Mouse (Mus musculus) gastrocnemius, postnatal 10 days (tissue): Measurements from ENCODE around the gene Ufc1. TPM values are rescaled to one million over a fixed set of nuclear protein-coding genes. Genes with fewer than 3 reads are reported as not detected.
A peak's percentile ranks its signal among the peaks of the same experiment; 100 is the strongest.
"Not testable (repeated sequence)": the region's sequence is repeated elsewhere in the genome, so short reads cannot be mapped to it uniquely, and the experiment has no call there.

ENCODE experiments used
- DNase-seq: peaks from one replicate; pipeline ENCODE4 v3.0.0; 2021; ENCODE audit warnings: mixed read lengths
- total RNA-seq, 2 experiments: library from RNA; stranded (reverse); gene quantifications; 2 replicates each; pipeline ENCODE4 v1.2.3; 2021

Gene Ufc1
- total RNA-seq, 2 experiments from 2014 or later: 81.8 to 87.9 TPM

GRCm38 (mm10) chr1:171247916-171248315 lies 46.9 kb downstream of the Ufc1 start:
- no peak for DNase-seq

- no peak for DNase-seq
These were observed 47.4 kb downstream of the Ufc1 start for GRCm38 (mm10) chr1:171247453-171247841.

- peak; percentile 98 for DNase-seq
These were observed 47.9 kb downstream of the Ufc1 start for GRCm38 (mm10) chr1:171246709-171247452.

DNA sequence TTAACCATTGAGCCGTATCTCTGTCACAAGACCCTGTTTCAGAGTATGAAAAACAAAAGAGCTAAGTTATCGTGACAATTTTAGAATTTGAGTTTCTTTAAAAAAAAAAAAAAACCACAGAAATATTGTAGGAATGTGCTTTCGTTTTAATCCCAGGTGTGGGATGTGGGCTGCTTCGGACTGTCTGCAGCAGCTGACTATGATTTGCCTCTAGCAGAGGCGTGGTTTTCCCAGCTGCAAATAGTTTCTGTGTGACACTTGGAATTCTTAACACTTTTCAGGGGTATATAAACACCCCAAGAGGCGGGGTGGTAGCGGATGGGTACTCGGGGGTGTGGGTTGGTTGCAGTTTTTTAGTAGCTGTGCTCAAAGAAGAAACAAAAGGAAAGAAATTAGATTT lies 49.5 kb downstream of the Ufc1 start:
- DNase-seq: no peak

GRCm38 (mm10) chr1:171241952-171242351 lies 52.9 kb downstream of the Ufc1 start:
- DNase-seq: not testable (repeated sequence)

DNA sequence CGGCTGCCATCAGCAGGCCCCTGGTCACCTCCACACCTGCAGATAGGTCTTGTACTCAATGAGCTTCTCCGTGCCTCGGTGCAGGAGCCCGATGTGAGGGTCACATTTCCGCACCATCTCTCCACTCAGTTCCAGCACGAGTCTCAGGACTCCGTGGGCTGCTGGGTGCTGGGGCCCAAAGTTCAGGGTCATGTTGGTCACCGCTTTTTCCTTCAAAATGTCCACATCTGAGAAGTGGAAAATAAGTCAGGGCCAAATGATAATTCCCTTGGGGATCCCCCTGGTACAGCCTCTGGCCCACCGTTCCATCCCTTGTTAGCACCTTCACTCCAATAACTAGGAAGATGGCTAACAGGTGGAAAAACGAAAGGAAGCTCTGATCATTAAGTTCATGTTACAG lies 53.9 kb downstream of the Ufc1 start:
- no peak for DNase-seq

DNA sequence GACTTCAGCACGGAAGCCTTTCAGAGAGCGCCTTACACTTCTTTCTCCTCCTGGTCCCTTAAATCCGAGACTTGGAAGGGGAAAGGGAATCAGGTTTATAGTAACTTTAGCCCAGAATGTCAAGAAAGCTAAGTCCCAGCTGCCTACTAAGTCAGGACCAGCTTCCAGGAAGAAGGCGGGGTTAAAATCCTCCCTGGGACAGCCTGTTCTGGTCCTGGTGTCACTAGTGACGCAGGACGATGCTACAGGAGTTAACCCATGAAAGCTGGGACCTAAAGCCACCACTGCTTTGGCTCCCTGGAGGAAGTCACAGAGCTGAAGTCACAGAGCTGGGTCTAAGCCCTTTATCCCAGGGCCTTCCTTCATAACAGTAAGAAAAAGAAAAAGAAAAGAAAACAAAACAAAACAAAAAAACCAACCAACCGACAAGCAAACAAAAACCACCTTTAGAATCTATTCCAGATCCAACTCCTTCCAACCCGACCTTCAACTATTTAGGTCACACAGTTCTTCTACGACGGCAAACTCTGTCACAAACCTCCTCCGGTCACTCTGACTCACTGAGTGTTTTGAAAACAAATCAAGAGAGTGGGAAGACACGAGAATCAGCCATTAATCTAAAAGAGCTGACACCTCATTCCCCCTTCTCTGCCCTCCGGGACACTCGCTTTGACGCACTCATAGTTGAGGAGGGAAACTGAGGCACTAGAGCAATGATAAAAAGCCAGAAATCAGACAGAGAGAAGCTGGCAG lies 54.7 kb downstream of the Ufc1 start:
- no peak for DNase-seq

Other genes with a start within 250 kb of the Ufc1 start
- gene Fcgr3, start 230.1 kb downstream of the Ufc1 start, total RNA-seq: 1 to 10 TPM; 9.3 to 9.4 TPM
- gene Cfap126, start 181.1 kb downstream of the Ufc1 start, total RNA-seq: 1 to 10 TPM; 1.2 to 1.8 TPM
- gene Sdhc, start 144.4 kb downstream of the Ufc1 start, total RNA-seq: 100 to 1,000 TPM; 568 to 707 TPM
- gene Mpz, start 144.3 kb downstream of the Ufc1 start, total RNA-seq: 100 to 1,000 TPM; 478 to 752 TPM
- 10 to 100 TPM; 11.6 to 11.8 TPM for gene Pcp4l1, start 98.8 kb downstream of the Ufc1 start, total RNA-seq
- gene Nr1i3, start 81.1 kb downstream of the Ufc1 start, total RNA-seq: not detected
- 10 to 100 TPM; 42.2 to 44.7 TPM for gene Tomm40l, start 72.5 kb downstream of the Ufc1 start, total RNA-seq
- 1 to 10 TPM in 1 of 2 experiments, not detected in 1; 4.2 TPM for gene Apoa2, start 70.0 kb downstream of the Ufc1 start, total RNA-seq
- 10 to 100 TPM; 10.4 to 13.3 TPM for gene Fcer1g, start 60.7 kb downstream of the Ufc1 start, total RNA-seq
- gene Adamts4, start 44.6 kb downstream of the Ufc1 start, total RNA-seq: 1 to 10 TPM; 3.9 to 8.0 TPM
- 100 to 1,000 TPM; 468 to 578 TPM for gene Ndufs2, start 43.6 kb downstream of the Ufc1 start, total RNA-seq
- gene B4galt3, start 24.7 kb downstream of the Ufc1 start, total RNA-seq: 10 to 100 TPM; 11.0 to 17.6 TPM
- 10 to 100 TPM; 11.6 to 15.1 TPM for gene Ppox, start 13.8 kb downstream of the Ufc1 start, total RNA-seq
- 10 to 100 TPM; 15.3 to 19.7 TPM for gene Usp21, start 7.0 kb downstream of the Ufc1 start, total RNA-seq
- 10 to 100 TPM; 30.3 to 31.2 TPM for gene Dedd, start 34.1 kb upstream of the Ufc1 start, total RNA-seq
- 10 to 100 TPM; 20.1 to 22.5 TPM for gene Nit1, start 50.6 kb upstream of the Ufc1 start, total RNA-seq
- gene Pfdn2, start 50.6 kb upstream of the Ufc1 start, total RNA-seq: 100 to 1,000 TPM; 104 to 113 TPM
- gene Klhdc9, start 65.8 kb upstream of the Ufc1 start, total RNA-seq: under 1 TPM; 0.31 to 0.61 TPM
- gene Nectin4, start 75.1 kb upstream of the Ufc1 start, total RNA-seq: under 1 TPM; 0.07 to 0.20 TPM
- gene Arhgap30, start 93.9 kb upstream of the Ufc1 start, total RNA-seq: 1 to 10 TPM; 1.7 to 2.3 TPM
- 10 to 100 TPM; 31.5 to 32.4 TPM for gene Usf1, start 116.3 kb upstream of the Ufc1 start, total RNA-seq
- gene Tstd1, start 123.8 kb upstream of the Ufc1 start, total RNA-seq: under 1 TPM; 0.82 to 0.90 TPM
- 10 to 100 TPM; 13.9 to 15.0 TPM for gene F11r, start 142.5 kb upstream of the Ufc1 start, total RNA-seq
- gene Alyref2, start 208.5 kb upstream of the Ufc1 start, total RNA-seq: 1 to 10 TPM; 2.8 to 3.3 TPM
- not detected for gene Itln1, start 240.3 kb upstream of the Ufc1 start, total RNA-seq